Mouse (Mus musculus) myocyte (in vitro differentiated cells): ENCODE results near the gene Rab17. TPM values are rescaled to one million over a fixed set of nuclear protein-coding genes. Genes with fewer than 3 reads are reported as not detected.

Experiments
- H3K27me3 ChIP-seq: one replicate; pipeline ENCODE4 v1.6.1; 2011; ENCODE audit not compliant: control insufficient read depth, insufficient read depth, insufficient read length
- H3K36me3 ChIP-seq: one replicate; pipeline ENCODE4 v1.6.1; 2011; ENCODE audit not compliant: control insufficient read depth, insufficient read depth
- H3K4me2 ChIP-seq: one replicate; pipeline ENCODE4 v1.6.1; 2011; ENCODE audit warnings: low read depth, control low read depth
- H3K4me3 ChIP-seq: one replicate; pipeline ENCODE4 v1.5.1; 2011; ENCODE audit warnings: mild to moderate bottlenecking, control low read depth, moderate library complexity
- H3K79me2 ChIP-seq: one replicate; pipeline ENCODE4 v1.6.1; 2011; ENCODE audit not compliant: control insufficient read depth, insufficient read depth
- H3ac ChIP-seq: one replicate; pipeline ENCODE4 v1.6.1; 2011; ENCODE audit not compliant: control insufficient read depth, insufficient read length
- CEBPB ChIP-seq: IDR thresholded peaks from 2 replicates; pipeline ENCODE4 v1.6.1; 2011; ENCODE audit warnings: mild to moderate bottlenecking, moderate library complexity; ENCODE audit not compliant: poor library complexity, insufficient read depth, severe bottlenecking
- E2F4 ChIP-seq: IDR thresholded peaks from one replicate; pipeline ENCODE4 v1.6.1; 2011; ENCODE audit warnings: mild to moderate bottlenecking, control low read depth, moderate library complexity; ENCODE audit not compliant: insufficient read depth
- MAX ChIP-seq: IDR thresholded peaks from one replicate; pipeline ENCODE4 v1.6.1; 2011; ENCODE audit warnings: low read depth, mild to moderate bottlenecking, control low read depth
- MYOD1 ChIP-seq, 3 experiments: IDR thresholded peaks; one replicate each; pipeline ENCODE4 v1.6.1; 2011; ENCODE audit warnings: control low read depth in 2 of 3, low read depth in 2 of 3, mild to moderate bottlenecking in 2 of 3, moderate library complexity in 1 of 3; ENCODE audit not compliant: insufficient read length in 2 of 3, control insufficient read depth in 1 of 3
- MYOG ChIP-seq, 3 experiments: IDR thresholded peaks; one replicate each; pipeline ENCODE4 v1.6.1; 2011; ENCODE audit warnings: control low read depth in 2 of 3, low read depth in 2 of 3, mild to moderate bottlenecking in 2 of 3; ENCODE audit not compliant: insufficient read length in 2 of 3, control insufficient read depth in 1 of 3, insufficient read depth in 1 of 3
- POLR2A ChIP-seq: IDR thresholded peaks from one replicate; pipeline ENCODE4 v1.6.1; 2011; ENCODE audit warnings: low read depth, mild to moderate bottlenecking, control low read depth, moderate library complexity; ENCODE audit not compliant: insufficient read length
- POLR2AphosphoS2 ChIP-seq: IDR thresholded peaks from one replicate; pipeline ENCODE4 v1.6.1; 2011; ENCODE audit warnings: low read depth, control low read depth; ENCODE audit not compliant: insufficient read length
- REST ChIP-seq: IDR thresholded peaks from one replicate; pipeline ENCODE4 v1.6.1; 2011; ENCODE audit warnings: mild to moderate bottlenecking, control low read depth, moderate library complexity; ENCODE audit not compliant: insufficient read depth, insufficient read length
- SRF ChIP-seq: IDR thresholded peaks from one replicate; pipeline ENCODE4 v1.6.1; 2011; ENCODE audit warnings: low read depth; ENCODE audit not compliant: control insufficient read depth, insufficient read length
- TCF12 ChIP-seq: IDR thresholded peaks from one replicate; pipeline ENCODE4 v1.6.1; 2011; ENCODE audit warnings: mild to moderate bottlenecking, control low read depth; ENCODE audit not compliant: poor library complexity, insufficient read depth, severe bottlenecking
- TCF3 ChIP-seq: IDR thresholded peaks from one replicate; pipeline ENCODE4 v1.6.1; 2011; ENCODE audit warnings: low read depth, control low read depth; ENCODE audit not compliant: insufficient read length
- USF1 ChIP-seq: IDR thresholded peaks from one replicate; pipeline ENCODE4 v1.6.1; 2011; ENCODE audit warnings: low read depth, mild to moderate bottlenecking, control low read depth, moderate library complexity
- polyA plus RNA-seq: library from polyadenylated mRNA; unstranded; fragments of >200 nt; fragmentation: generic; extraction: Trizol; gene quantifications from one replicate; pipeline ENCODE4 v1.2.1, GENCODE M21; 2012; ENCODE audit warnings: missing spikeins

The Rab17 gene
- polyA plus RNA-seq, 1 experiment = not detected

GRCm38 (mm10) chr1:90928575-90928934 lies 40.9 kb downstream of the Rab17 start:
- Histone ChIP-seq H3K79me2 (no peaks in the 10 kb centered on the region), H3ac (no peak overlapping the region), H3K4me3 (no peak overlapping the region), H3K27me3 (peaks cover 5% of the 10 kb centered on the region), H3K36me3 (no peaks in the 10 kb centered on the region), H3K4me2 (peak overlapping the region; percentile 60)
- TF ChIP-seq MAX (no peak), E2F4 (no peak), POLR2AphosphoS2 (no peak), MYOD1 (IDR thresholded peaks at IDR 0.05; ENCODE audit: control insufficient read depth in 1 of 3, insufficient read length in 2 of 3, low read depth in 2 of 3) (no peak), TCF12 (no peak), USF1 (no peak), POLR2A (no peak), SRF (no peak), MYOG (IDR thresholded peaks at IDR 0.05; ENCODE audit: control insufficient read depth in 1 of 3, insufficient read depth in 1 of 3, insufficient read length in 2 of 3, low read depth in 2 of 3) (no peak), CEBPB (no peak), REST (no peak), TCF3 (no peak)

- H3K36me3 ChIP-seq = no peaks in the 10 kb centered on the region
- no peak overlapping the region for H3ac ChIP-seq
- no peak overlapping the region for H3K4me3 ChIP-seq
- peak overlapping the region; percentile 60 for H3K4me2 ChIP-seq
- H3K79me2 ChIP-seq = no peaks in the 10 kb centered on the region
- H3K27me3 ChIP-seq = peaks cover 1% of the 10 kb centered on the region
- TF ChIP-seq REST = no peak
These were observed 41.4 kb downstream of the Rab17 start for GRCm38 (mm10) chr1:90927929-90928574.

- Histone ChIP-seq H3K36me3 (no peaks in the 10 kb centered on the region), H3K27me3 (no peaks in the 10 kb centered on the region), H3K4me3 (no peak overlapping the region), H3ac (no peak overlapping the region), H3K79me2 (no peaks in the 10 kb centered on the region), H3K4me2 (no peak overlapping the region)
- TF ChIP-seq MAX (no peak), CEBPB (no peak), MYOD1 (IDR thresholded peaks at IDR 0.05; ENCODE audit: control insufficient read depth in 1 of 3, insufficient read length in 2 of 3, low read depth in 2 of 3) (no peak), POLR2A (no peak), USF1 (no peak), POLR2AphosphoS2 (no peak), SRF (no peak), TCF3 (no peak), TCF12 (no peak), REST (no peak), MYOG (IDR thresholded peaks at IDR 0.05; ENCODE audit: control insufficient read depth in 1 of 3, insufficient read depth in 1 of 3, insufficient read length in 2 of 3, low read depth in 2 of 3) (no peak), E2F4 (no peak)
These were observed 42.2 kb downstream of the Rab17 start for GRCm38 (mm10) chr1:90927308-90927707.

GRCm38 (mm10) chr1:90926030-90926429 lies 43.4 kb downstream of the Rab17 start:
- Histone ChIP-seq H3K79me2 (no peaks in the 10 kb centered on the region), H3ac (no peak overlapping the region), H3K36me3 (no peaks in the 10 kb centered on the region), H3K27me3 (no peaks in the 10 kb centered on the region), H3K4me2 (no peak overlapping the region), H3K4me3 (no peak overlapping the region)
- TF ChIP-seq CEBPB (no peak), TCF3 (no peak), POLR2A (no peak), MAX (no peak)

GRCm38 (mm10) chr1:90921687-90922086 lies 47.8 kb downstream of the Rab17 start:
- Histone ChIP-seq H3K4me3 (no peak overlapping the region), H3K27me3 (no peaks in the 10 kb centered on the region), H3K4me2 (no peak overlapping the region), H3ac (no peak overlapping the region), H3K36me3 (no peaks in the 10 kb centered on the region), H3K79me2 (no peaks in the 10 kb centered on the region)
- TF ChIP-seq SRF (no peak), USF1 (no peak), E2F4 (no peak), POLR2AphosphoS2 (no peak)
